Mouse (Mus musculus): ENCODE results near the gene Astn2.

- TF ChIP-seq POLR2A (IDR thresholded peaks at IDR 0.05; ENCODE audit: insufficient read length, low read depth) (no peak), POLR2AphosphoS2 (IDR thresholded peaks at IDR 0.05; ENCODE audit: insufficient read length, low read depth) (no peak), USF1 (IDR thresholded peaks at IDR 0.05; ENCODE audit: low read depth) (no peak), MYOG (IDR thresholded peaks at IDR 0.05; ENCODE audit: control insufficient read depth in 1 of 3, insufficient read depth in 1 of 3, insufficient read length in 2 of 3, low read depth in 2 of 3) (no peak), CEBPB (IDR thresholded peaks at IDR 0.05; ENCODE audit: insufficient read depth, poor library complexity, severe bottlenecking) (no peak), E2F4 (IDR thresholded peaks at IDR 0.05; ENCODE audit: insufficient read depth) (no peak), MYOD1 (IDR thresholded peaks at IDR 0.05; ENCODE audit: control insufficient read depth in 1 of 3, insufficient read length in 2 of 3, low read depth in 2 of 3) (no peak), TCF12 (IDR thresholded peaks at IDR 0.05; ENCODE audit: insufficient read depth, poor library complexity, severe bottlenecking) (no peak)
These were observed 922.8 kb downstream of the Astn2 start for GRCm38 (mm10) chr4:65481632-65482031.

Data from myocyte (in vitro differentiated cells).